10 mouse cellular contexts compared by ENCODE assay signal in genomic region chr11:71436801-71437200, GRCm38 (mm10).
DNase-seq lines count a peak whose midpoint lies in the region.
"Had no signal": no experiment of that assay in that cellular context is flagged by ENCODE, and none has a peak within 500 bp of the region (broad histone marks: within the 10 kb centered on the region; RNA-seq: fewer than 3 reads in every experiment).

No protein-coding gene starts in this region.

- peak; percentile 48 for DNase-seq in cerebellum, adult 11-12 months
- no peak for DNase-seq in cerebellum, adult 11 months
- DNase-seq in right cerebral cortex, postnatal 36 days (ENCODE audit: low spot score in 2 of 2) = peak; percentile 38 to 55
- DNase-seq in right cerebral cortex, postnatal 4 days = no peak
- DNase-seq in layer of hippocampus, adult 8-10 months (ENCODE audit: low spot score in 2 of 2) = peak; percentile 76 to 88
- no peak for DNase-seq in lung, postnatal 25 days (ENCODE audit: low spot score)
- no peak for DNase-seq in lung, postnatal 10 days
- DNase-seq in thymus, postnatal 0 days (ENCODE audit: low spot score) = no peak
- DNase-seq: heart, postnatal 36 days; kidney, postnatal 10 days had no signal

Comparison
In these comparisons a context has a peak if more than half of its experiments do, and no peak if none do; other contexts are left out.
1. DNase-seq: peak in cerebellum, adult 11-12 months (single experiment), right cerebral cortex, postnatal 36 days (2 of 2) and layer of hippocampus, adult 8-10 months (2 of 2); none in cerebellum, adult 11 months (single experiment), right cerebral cortex, postnatal 4 days (single experiment), lung, postnatal 25 days (single experiment), lung, postnatal 10 days (single experiment) and thymus, postnatal 0 days (single experiment).